Mouse (Mus musculus): Measurements from ENCODE around the gene Pi4ka. TPM values are rescaled to one million over a fixed set of nuclear protein-coding genes. Genes with fewer than 3 reads are reported as not detected.

The Pi4ka gene
- polyA plus RNA-seq, 1 experiment from 2014 or later: 62.1 TPM

DNA sequence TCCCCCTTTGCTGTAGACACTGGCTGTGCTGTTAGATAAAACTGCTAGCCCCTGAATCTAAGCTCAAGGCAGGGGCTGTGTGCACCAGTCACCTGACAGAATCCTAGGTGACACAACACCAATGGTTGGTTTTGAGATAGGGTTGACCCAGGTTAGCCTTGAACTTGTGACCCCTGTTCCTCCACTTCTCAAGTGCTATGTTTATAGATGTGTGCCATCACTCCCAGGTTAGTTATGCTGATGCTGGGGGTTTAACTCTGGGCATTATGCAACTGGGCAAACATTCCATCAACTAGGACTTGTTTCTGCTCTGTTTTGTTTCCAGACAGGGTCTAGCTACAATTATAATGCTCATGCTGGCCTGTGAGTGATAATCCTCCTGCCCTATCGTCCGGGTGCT, 119.0 kb downstream of the Pi4ka start:
- Histone ChIP-seq H3K9ac (no peak overlapping the region), H3K36me3 (peaks cover 92% of the 10 kb centered on the region), H3K9me3 (no peaks in the 10 kb centered on the region), H3K4me1 (replicated peaks) (no peaks in the 10 kb centered on the region), H3K4me2 (no peak overlapping the region), H3K4me3 (no peak overlapping the region), H3K27ac (no peak overlapping the region), H3K27me3 (no peaks in the 10 kb centered on the region)
- ATAC-seq (ENCODE audit: low FRiP score): no peak
- 91% methylated on average over 2 of the region's 2 CpGs for WGBS

DNA sequence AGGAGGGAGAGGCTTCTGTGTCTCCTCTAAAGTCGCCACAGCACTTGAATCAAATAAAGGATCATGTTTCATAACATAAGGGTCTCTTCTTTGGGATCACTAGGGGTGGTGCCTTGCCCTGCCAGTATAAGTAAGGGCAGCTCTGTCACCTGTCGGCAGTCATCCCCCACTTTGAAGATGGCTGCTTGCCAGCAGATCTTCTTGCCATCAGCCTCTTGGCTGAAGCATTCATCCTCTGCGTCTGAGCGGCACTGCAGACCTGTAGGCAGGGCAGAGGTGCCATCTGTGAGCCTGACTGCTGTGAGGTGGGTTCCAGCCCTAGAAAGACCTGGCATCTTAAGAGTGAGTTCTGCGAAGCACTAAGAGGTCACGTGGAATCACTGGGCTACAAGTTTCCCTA, 123.0 kb downstream of the Pi4ka start:
- Histone ChIP-seq H3K27ac (no peak overlapping the region), H3K27me3 (peaks cover 24% of the 10 kb centered on the region), H3K4me1 (replicated peaks) (peaks cover 3% of the 10 kb centered on the region), H3K9me3 (no peaks in the 10 kb centered on the region), H3K9ac (no peak overlapping the region), H3K4me2 (no peak overlapping the region), H3K36me3 (peaks cover 94% of the 10 kb centered on the region), H3K4me3 (no peak overlapping the region)
- 86% methylated on average over 6 of the region's 6 CpGs for WGBS
- no peak for ATAC-seq (ENCODE audit: low FRiP score)

DNA sequence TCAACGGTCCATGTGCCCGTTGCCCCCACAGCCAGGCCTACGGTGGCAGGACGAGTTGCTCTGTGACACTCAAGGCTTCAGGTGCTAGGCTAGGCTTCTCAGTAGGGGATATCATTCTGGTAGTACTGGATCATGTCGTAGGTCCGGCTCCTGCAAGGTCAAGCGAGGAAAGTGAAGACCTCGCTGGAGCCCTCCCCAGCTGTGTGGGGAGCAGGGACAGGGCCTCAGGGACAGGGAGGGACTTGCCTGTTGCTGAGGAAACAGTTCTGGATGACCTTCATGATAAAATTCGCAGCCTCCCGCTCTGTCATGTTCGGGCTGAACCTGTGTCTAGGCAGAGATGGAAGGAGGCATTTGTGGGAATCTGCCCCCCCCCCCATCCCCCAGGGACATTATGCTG, 125.6 kb downstream of the Pi4ka start:
- Histone ChIP-seq H3K4me3 (no peak overlapping the region), H3K36me3 (peaks cover 68% of the 10 kb centered on the region), H3K27me3 (peaks cover 39% of the 10 kb centered on the region), H3K4me2 (no peak overlapping the region), H3K4me1 (replicated peaks) (peaks cover 26% of the 10 kb centered on the region), H3K27ac (no peak overlapping the region), H3K9me3 (no peaks in the 10 kb centered on the region), H3K9ac (no peak overlapping the region)
- ATAC-seq (ENCODE audit: low FRiP score): no peak
- WGBS: 93% methylated on average over 11 of the region's 11 CpGs

DNA sequence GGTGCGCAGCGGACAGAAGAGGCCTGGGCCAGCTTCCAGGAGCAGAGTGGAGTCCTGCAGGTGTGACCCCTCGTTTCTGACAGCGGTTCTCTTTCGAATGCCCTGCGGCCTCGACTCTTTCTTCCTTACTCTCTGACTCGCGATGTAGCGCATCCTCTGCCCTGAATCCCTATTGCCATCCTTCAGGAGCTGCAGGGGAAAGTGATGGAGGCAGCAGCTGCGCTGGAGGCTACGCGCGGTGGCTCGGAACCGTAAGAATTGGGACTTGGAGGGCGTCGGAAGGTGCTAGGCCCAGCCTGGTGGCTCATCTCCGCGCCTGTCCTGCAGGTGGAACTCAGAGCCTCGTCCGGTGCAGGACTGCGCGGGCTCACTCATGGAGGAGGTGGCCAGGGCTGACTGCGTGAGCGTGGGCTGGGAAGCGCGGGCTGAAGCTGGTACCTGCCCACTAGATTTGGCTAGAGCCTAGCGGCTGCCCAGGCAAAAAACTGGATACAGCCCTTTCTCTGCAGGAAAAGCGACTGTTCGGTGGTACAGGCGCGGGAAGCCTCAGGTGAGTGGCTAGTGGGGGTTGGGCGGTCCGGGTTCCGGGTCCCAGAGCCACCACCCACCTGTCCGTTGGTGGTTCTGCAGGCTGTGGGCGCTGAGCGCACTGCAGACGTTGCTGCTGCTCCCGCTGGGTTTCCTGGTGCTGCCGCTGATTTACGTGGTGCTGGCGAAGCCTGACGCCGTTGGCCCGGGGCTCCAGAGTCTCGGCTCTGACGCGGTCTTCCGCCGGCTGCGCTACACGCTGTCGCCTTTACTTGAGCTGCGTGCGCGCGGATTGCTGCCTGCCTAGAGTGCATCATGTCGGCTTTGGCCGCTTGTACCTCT, 128.5 kb downstream of the Pi4ka start:
- no peak overlapping the region for H3K27ac ChIP-seq
- peaks cover 39% of the 10 kb centered on the region for H3K36me3 ChIP-seq
- peak overlapping the region; percentile 73 for H3K9ac ChIP-seq
- H3K27me3 ChIP-seq: peaks cover 39% of the 10 kb centered on the region
- H3K4me3 ChIP-seq: peak overlapping the region; percentile 54
- 3% methylated on average over 61 of the region's 61 CpGs for WGBS
- H3K4me1 ChIP-seq (replicated peaks): peaks cover 26% of the 10 kb centered on the region
- H3K4me2 ChIP-seq: peak overlapping the region; percentile 79
- peak; percentile 43 for ATAC-seq (ENCODE audit: low FRiP score)
- H3K9me3 ChIP-seq: no peaks in the 10 kb centered on the region

DNA sequence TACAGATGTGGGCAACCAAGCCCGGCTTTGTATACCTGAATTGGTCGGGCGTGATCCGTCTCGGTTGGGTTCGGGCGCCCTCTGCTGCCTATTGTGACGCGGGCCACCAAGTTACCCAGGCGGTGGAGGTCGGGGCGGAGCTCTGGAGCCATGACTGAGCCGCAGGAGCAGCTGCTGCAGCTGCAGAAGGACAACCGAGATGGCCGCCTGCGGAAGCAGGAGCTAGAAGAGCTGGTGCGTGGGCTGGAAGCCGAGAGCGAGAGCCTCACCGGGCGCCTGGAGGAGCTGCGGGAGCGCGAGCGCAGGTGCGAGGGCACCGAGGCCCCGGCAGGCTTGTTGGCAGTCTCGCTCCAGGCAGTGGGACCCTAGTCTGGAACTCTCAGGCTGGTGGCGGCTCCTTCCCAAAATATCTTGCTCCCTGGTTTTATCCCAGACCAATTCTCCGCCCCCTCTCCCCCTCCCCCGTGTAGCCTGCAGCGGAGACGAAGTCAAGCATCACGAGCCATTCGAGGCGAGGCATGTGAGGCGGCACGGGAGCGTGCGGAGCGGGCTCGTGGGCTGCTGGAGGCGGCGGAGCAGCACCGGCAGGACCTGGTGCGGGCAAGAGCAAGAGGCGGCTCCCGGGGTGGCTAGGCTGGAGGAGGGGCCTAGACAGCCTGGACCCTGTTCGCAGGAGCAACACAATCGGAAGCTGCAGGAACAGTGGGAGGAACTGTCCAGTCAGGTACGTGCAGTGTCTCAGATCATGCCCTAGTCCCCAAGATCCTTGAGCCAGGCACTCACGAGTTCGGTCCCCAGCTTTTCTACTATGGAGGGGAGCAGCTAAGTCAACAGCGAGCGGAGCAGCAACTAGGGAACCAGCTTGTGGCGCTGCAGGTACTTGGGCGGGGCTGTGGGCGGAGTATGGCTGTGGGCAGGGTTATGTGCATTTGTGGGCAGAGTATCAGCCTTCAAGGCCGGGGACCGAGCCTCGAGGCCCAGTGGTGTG, 129.7 kb downstream of the Pi4ka start:
- Histone ChIP-seq H3K36me3 (peaks cover 28% of the 10 kb centered on the region), H3K27me3 (peaks cover 39% of the 10 kb centered on the region), H3K4me2 (peak overlapping the region; percentile 79), H3K9ac (peak overlapping the region; percentile 73), H3K27ac (peak overlapping the region; percentile 88), H3K4me1 (replicated peaks) (peaks cover 26% of the 10 kb centered on the region), H3K9me3 (no peaks in the 10 kb centered on the region), H3K4me3 (peak overlapping the region; percentile 54)
- WGBS: under 1% methylated on average over 61 of the region's 62 CpGs
- ATAC-seq (ENCODE audit: low FRiP score): peak; percentile 87

DNA sequence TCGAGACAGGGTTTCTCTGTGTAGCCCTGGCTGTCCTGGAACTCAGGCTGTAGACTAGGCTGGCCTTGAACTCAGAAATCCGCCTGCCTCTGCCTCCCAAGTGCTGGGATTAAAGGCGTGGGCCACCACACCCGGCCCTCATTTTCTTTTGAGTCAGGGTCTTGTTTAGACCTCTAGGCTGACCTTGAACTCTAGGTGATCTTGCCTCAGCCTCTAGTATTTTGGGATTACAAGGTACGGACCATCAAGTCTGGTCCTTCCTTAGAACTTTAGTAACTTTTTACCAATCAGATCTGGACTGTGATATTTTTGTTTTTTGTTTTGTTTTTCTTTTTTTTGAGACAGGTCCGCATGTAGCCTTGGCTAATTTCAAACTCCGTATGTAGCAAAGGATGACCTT, 130.4 kb downstream of the Pi4ka start, which contains the start of gene Tmem191c:
TSS of gene Tmem191c (plus strand) at position 357 of the 400 bp plus-strand sequence.
- H3K27ac ChIP-seq: peak within 1 kb of the TSS; percentile 88
- H3K36me3 ChIP-seq: peaks cover 23% of the 10 kb centered on the region
- 60% methylated on average over 7 of the region's 7 CpGs for WGBS
- peak within 1 kb of the TSS; percentile 54 for H3K4me3 ChIP-seq
- peaks cover 4% of the 10 kb centered on the region for H3K9me3 ChIP-seq
- 0 out of 2 replicates have a peak, but pooled peaks have one; percentile 1 for ATAC-seq (ENCODE audit: low FRiP score)
- peaks cover 39% of the 10 kb centered on the region for H3K27me3 ChIP-seq
- peak within 1 kb of the TSS; percentile 79 for H3K4me2 ChIP-seq
- peaks cover 26% of the 10 kb centered on the region for H3K4me1 ChIP-seq (replicated peaks)
- peak within 1 kb of the TSS; percentile 73 for H3K9ac ChIP-seq

DNA sequence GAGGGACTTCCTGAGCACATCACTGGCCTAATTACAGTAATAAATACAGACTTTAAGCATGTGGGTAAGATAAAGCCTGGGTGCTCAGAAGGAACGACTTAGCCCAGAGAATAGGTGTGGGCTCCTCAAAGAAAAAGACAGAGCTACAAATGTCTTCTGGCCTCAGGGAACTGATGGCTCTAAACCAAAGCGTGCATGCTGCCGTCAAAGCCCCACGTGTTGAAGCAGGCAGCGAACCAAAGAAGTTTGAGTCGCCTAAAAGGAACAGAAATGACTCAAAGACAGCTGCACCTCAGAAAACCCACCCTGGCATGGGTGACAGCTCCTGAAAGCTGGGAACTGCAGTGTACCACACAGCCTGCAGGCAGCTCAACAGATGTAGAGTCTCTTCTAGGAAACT, 134.3 kb downstream of the Pi4ka start:
- H3K9me3 ChIP-seq: peaks cover 8% of the 10 kb centered on the region
- ATAC-seq (ENCODE audit: low FRiP score): no peak
- H3K9ac ChIP-seq: no peak overlapping the region
- H3K4me1 ChIP-seq (replicated peaks): peaks cover 10% of the 10 kb centered on the region
- peaks cover 5% of the 10 kb centered on the region; the same call in 1 of the 2 replicates for H3K36me3 ChIP-seq
- no peak overlapping the region for H3K27ac ChIP-seq
- peaks cover 3% of the 10 kb centered on the region for H3K27me3 ChIP-seq
- H3K4me2 ChIP-seq: no peak overlapping the region
- H3K4me3 ChIP-seq: no peak overlapping the region
- 85% methylated on average over 6 of the region's 6 CpGs for WGBS

DNA sequence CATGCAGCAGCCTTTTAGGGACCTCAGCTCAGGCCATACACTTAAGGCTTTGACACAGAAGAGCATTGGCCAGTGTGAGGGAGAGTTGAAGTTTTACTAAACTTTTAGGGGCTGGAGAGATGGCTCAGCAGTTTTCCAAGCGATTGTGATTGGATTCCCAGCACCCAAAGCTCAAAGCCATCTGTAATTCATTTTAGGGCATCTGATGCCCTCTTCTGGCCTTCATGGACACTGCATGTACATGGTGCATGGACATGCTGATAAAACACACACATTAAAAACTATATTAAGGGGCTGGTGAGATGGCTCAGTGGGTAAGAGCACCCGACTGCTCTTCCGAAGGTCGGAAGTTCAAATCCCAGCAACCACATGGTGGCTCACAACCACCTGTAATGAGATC, 135.0 kb downstream of the Pi4ka start:
- Histone ChIP-seq H3K9ac (no peak overlapping the region), H3K4me1 (replicated peaks) (0 out of 2 replicates have a peak, but pooled peaks cover 3% of the 10 kb centered on the region), H3K9me3 (peaks cover 8% of the 10 kb centered on the region), H3K27me3 (no peaks in the 10 kb centered on the region), H3K4me3 (no peak overlapping the region), H3K27ac (no peak overlapping the region), H3K4me2 (no peak overlapping the region), H3K36me3 (peaks cover 5% of the 10 kb centered on the region; the same call in 1 of the 2 replicates)
- ATAC-seq (ENCODE audit: low FRiP score): no peak
- WGBS: 73% methylated on average over 4 of the region's 4 CpGs

DNA sequence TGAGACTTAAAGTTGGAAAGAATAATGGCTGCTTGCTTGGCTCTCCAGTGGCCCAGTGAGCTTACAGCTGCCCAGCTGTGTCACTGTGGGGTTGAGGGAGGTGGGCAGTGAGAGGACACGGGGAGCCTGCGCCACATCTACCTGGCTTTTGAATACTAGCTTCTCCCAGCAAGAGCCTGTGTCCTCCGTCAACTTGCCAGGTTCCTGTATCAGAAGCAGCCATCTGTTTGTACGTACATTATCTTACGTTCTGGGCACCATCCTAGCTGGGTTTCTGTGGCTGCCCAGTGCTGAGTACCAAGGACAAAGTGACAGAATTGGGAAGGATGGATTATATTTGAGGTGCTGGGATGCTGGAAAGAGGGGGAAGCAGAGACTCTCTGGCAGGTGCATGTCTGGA, 136.2 kb downstream of the Pi4ka start:
- no peak for ATAC-seq (ENCODE audit: low FRiP score)
- WGBS: 88% methylated on average over 5 of the region's 5 CpGs

DNA sequence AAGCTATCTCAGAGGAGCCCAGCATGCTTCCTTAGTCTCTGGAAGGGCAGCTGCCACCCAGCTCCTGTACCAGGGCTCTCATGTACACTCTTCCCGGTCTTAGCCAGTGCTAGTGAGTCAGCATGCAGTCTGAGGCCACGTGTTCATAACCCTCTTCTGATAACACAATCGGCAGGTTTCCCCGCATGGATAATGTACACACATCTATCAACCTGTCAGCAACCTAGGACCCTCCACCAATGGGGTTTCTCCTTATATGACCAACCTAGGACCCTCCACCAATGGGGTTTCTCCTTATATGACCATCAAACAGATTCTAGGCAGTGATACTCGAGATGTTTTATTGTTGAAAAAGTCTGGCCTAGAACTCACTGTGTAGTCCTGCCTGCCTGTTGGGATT, 138.2 kb downstream of the Pi4ka start:
- H3K27ac ChIP-seq: no peak overlapping the region
- ATAC-seq (ENCODE audit: low FRiP score): peak; percentile 42; the same call in 1 of the 2 replicates
- 66% methylated on average over 5 of the region's 5 CpGs for WGBS
- H3K27me3 ChIP-seq: no peaks in the 10 kb centered on the region
- H3K36me3 ChIP-seq: peaks cover 5% of the 10 kb centered on the region; the same call in 1 of the 2 replicates
- peaks cover 8% of the 10 kb centered on the region for H3K9me3 ChIP-seq
- no peak overlapping the region for H3K9ac ChIP-seq
- no peak overlapping the region for H3K4me3 ChIP-seq
- H3K4me1 ChIP-seq (replicated peaks): no peaks in the 10 kb centered on the region
- no peak overlapping the region for H3K4me2 ChIP-seq

More for the DNA sequence above, 136.2 kb downstream of the Pi4ka start:
- Histone ChIP-seq H3K27ac (no peak overlapping the region), H3K36me3 (peaks cover 5% of the 10 kb centered on the region; the same call in 1 of the 2 replicates), H3K4me3 (no peak overlapping the region), H3K27me3 (no peaks in the 10 kb centered on the region), H3K9ac (no peak overlapping the region), H3K4me1 (replicated peaks) (no peaks in the 10 kb centered on the region), H3K9me3 (peaks cover 8% of the 10 kb centered on the region), H3K4me2 (no peak overlapping the region)

DNA sequence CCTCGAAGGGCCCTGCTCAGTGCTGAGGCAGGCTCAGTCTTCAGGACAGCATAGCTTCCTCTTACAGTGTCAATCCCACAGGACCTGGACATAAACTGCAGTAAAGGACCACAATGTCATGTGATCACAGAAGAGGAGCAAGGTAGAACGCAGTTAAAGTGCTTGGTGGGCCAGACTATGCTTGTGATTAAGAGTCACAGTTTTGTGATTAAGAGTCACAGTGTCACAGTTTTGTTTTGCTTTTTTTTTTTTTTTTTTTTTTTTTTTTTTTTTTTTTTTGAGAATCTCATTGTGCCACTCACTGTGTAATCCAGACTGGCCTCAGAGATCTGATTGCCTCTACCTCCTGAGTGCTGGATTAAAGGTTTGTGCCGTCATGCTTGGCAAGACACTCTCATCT, 140.0 kb downstream of the Pi4ka start:
- no peak for ATAC-seq (ENCODE audit: low FRiP score)
- H3K27me3 ChIP-seq: no peaks in the 10 kb centered on the region
- no peak overlapping the region for H3K4me3 ChIP-seq
- no peak overlapping the region for H3K4me2 ChIP-seq
- peaks cover 8% of the 10 kb centered on the region for H3K9me3 ChIP-seq
- H3K9ac ChIP-seq: no peak overlapping the region
- H3K4me1 ChIP-seq (replicated peaks): no peaks in the 10 kb centered on the region
- H3K27ac ChIP-seq: no peak overlapping the region
- 78% methylated on average over 3 of the region's 3 CpGs for WGBS
- H3K36me3 ChIP-seq: peaks cover 16% of the 10 kb centered on the region

DNA sequence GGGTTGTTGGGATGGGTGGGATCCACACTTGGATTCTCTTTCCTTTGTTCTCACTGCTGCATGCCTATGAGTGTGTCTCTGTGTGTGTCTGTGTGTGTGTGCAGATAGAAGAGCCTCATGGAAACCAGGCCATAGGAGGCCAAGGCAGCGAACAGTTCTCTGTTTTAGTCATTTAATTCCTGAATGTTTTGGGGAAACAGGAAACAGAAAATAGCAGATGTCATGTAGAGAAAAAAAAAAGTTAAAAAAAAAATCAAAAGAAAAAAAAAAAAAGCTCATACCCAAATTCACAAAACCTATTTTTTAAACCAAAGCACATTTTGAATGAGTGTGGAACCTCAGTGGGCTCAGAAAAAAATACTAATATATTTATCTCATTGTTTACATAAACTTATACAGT, 144.8 kb downstream of the Pi4ka start:
- 100% methylated on average over 1 of the region's 1 CpGs for WGBS

More for the DNA sequence above, 144.8 kb downstream of the Pi4ka start:
- H3K9ac ChIP-seq: no peak overlapping the region
- H3K4me2 ChIP-seq: no peak overlapping the region
- H3K36me3 ChIP-seq: peaks cover 53% of the 10 kb centered on the region
- H3K27ac ChIP-seq: no peak overlapping the region
- no peak overlapping the region for H3K4me3 ChIP-seq
- H3K9me3 ChIP-seq: no peaks in the 10 kb centered on the region
- H3K27me3 ChIP-seq: no peaks in the 10 kb centered on the region
- no peaks in the 10 kb centered on the region for H3K4me1 ChIP-seq (replicated peaks)
- no peak for ATAC-seq (ENCODE audit: low FRiP score)
